Mouse (Mus musculus): ENCODE results near the gene Trim30d.
"Not testable (repeated sequence)": the region's sequence is repeated elsewhere in the genome, so short reads cannot be mapped to it uniquely, and the experiment has no call there.

Trim30d gene

DNA sequence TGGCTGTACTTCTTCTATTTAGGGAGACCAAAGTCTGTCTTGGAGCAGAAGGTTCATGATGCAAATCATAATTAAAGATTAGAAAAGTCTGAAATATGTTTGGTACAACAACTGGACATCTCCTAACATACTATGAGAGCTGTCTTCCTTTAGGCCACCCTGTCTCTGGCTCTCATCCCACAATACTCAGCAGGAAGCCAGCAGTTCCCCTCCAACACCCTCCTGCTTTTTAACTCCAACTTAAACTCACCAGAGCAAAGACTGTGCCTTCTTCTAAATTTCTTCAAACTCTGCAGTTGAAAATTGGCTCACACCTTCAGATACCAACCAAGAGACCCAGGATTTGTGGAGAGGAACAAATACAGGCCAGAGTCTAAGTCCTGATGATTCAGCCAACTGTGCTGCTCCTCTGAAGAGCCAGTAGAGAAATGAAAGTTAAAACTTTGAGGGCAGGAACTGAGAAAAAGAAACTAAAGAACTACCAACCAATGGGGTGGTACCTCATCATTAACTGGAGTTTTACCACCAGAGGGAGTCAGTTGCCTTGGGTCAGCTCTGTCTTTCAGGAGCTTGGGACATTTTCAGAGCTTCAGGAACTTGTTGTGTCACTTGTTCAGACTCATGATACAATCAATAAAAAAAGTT is at the start of gene Trim30d:
Gene Trim30d, minus strand, starts transcription at position 429 of the 645 bp plus-strand sequence.
- not testable (repeated sequence) for DNase-seq

DNA sequence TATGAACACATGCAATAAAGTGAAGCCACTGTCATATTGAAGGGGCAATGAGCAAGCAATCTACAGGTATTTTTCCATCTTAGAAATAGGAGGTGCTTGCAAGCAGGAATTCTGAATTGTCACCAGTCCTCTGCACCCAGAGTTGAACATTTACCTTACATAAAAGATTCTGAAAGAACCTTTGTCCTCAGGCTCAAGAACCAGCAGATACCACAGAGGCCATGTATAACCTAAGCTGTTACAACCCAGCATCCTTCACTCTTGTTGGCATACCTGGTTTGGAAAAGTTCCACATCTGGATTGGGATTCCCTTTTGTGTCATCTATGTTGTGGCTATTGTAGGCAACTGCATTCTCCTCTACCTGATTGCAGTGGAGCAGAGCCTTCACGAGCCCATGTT is 45.1 kb upstream of the Trim30d start:
- no peak for DNase-seq

DNA sequence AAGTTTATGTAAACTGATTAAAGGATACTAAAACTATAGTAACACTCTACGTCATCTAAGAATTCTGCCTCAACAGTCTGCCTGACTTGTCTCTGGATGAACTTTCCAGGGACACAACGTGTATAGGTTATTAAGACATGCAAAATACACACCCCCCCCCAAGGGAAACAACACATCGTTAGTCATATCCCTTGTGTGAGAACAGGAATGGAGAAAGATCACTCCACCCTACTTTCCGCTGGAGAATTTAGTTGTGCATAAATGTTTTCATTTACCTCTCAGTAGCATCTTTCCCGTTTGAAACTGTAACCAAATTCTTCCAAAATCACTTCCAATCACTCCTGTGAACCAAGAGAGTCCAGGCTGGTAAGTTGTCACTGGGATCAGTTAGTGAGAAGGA is 42.2 kb upstream of the Trim30d start, which contains the start of gene Olfr651:
Gene Olfr651, plus strand, starts transcription at position 301 of the 400 bp plus-strand sequence.
- DNase-seq = no peak

DNA sequence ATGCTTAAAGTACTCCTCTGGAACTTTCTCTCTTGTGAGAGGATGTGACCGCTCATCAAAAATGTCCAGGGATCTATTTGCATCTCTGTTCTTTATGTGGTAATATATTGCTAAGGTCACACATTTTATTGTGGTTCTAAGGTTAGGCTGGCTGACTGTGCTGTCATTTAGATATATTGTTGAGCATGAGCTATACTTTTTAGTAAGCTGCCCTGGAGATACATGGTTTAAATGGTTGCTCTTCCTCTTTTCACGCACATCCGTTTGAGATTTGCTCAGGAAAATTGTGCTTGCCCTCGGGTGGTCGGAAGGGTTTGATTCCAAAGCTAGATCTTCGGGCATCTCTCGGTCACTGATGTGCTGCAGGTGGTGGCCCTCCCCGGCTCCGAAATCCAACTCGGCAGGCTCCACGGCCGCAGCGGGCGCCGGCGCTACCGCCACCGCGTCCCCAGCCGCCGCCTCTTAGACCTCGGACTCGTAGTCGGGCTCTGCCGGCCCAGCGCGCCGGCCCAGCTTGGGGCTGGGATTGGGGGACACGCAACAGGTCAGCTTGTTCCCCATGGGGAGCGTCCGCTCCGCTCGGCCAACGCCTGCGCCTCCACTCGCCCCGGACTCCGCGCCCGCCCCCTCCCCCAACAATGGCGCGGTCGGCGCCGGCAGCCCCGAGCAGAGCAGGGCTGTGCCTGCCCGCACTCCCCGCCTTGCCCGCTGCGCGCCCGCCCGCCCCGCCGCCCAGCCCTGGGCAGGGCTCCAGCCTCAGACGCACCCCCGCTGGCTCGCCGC is 5.9 kb downstream of the Trim30d start:
- DNase-seq = peak; percentile 9

DNA sequence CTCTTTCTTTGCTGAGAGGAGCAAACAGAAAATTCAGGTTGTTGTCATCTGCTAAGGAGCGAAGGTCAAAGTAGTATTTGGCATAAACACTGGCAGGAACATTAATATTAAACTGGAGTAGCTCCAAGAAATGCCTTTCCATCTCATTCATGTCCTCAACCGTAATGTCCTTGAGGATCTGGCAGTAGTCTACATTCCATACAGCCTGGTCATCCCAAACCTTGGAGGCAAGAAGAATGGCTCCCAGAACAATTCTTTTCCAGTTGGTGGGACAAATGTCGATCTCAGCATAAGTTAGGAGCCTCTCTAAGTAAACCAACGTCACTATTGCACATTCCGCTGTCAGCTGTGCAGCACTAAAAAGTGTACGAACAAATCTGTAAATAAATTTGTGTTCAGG is 6.5 kb downstream of the Trim30d start:
- DNase-seq = not testable (repeated sequence)

DNA sequence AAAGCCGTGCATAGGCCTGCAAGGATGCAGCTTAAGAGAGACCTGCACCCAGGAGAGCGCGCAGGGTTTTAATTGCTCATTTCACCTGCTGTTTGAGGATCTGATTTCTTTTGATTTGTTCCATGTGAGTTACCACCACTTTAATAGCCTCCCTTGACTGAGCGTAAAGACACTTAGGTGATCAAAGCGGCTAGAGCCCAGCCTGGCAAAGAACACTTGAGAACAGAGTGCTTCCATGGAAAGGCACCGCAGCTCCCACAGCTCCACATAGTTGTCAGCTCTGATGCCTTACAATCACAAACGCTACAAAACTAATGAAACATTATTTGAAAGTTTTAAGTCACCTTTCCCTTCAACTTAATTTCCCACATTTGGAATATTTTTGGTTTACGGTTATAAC is 8.2 kb downstream of the Trim30d start:
- not testable (repeated sequence) for DNase-seq

DNA sequence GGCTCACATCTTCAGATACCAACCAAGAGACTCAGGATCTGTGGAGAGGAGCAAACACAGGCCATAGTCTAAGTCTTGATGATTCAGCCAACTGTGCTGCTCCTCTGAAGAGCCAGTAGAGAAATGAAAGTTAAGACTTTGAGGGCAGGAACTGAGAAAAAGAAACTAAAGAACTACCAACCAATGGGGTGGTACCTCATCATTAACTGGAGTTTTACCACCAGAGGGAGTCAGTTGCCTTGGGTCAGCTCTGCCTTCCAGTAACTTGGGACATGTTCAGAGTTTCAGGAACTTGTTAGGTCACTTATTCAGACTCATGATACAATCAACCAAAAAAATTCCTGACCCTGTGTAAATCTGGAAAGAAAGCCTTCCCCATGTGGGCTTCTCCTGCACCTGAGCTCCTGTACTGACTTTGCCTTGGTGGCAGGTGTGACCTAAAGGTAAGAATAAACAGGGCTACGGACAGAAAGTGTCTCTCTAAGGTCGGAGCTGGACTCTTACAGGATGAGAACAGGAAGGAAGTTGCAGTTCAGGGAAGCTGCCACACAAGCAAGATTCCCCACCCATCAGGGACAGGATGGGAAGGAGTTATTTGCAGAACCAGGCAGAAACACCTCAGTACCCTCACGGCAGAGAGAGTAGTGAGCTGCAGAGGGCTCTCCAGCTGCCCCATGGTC is 42.4 kb downstream of the Trim30d start, which contains the start of gene Trim30a:
Gene Trim30a, minus strand, starts transcription at position 129 of the 680 bp plus-strand sequence.
- peak; percentile 1 for DNase-seq

DNA sequence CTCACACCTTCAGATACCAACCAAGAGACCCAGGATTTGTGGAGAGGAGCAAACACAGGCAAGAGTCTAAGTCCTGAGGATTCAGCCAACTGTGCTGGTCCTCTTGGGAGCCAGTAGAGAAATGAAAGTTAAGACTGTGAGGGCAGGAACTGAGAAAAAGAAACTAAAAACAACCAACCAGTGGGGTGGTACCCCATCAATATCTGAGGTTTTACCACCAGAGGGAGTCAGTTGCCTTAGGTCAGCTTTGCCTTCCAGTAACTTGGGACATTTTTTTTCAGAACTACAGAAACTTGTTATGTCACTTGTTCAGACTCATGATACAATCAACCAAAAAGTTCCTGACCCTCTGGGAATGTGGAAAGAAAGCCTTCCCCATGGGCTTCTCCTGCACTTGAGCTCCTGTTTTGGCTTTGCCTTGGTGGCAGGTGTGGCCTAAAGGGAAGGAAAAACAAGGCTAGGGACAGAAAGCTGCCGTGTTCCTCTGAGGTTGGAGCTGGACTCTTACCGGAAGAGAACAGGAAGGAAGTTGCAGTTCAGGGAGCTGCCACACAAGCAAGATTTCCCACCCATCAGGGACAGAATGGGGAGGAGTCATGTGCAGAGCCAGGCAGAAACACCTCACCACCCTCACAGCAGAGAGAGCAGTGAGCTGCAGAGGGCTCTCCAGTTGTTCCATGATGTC is 61.5 kb downstream of the Trim30d start:
- peak; percentile 13 for DNase-seq
